Mouse (Mus musculus): ENCODE data around the gene Cmtm4. TPM values are rescaled to one million over a fixed set of nuclear protein-coding genes. Genes with fewer than 3 reads are reported as not detected.

Gene Cmtm4
- polyA plus RNA-seq, 1 experiment from 2014 or later: 3.2 TPM

GRCm38 (mm10) chr8:104436038-104436437 is 40.4 kb upstream of the Cmtm4 start:
- H3K36me3 ChIP-seq (ENCODE audit: control insufficient read depth, insufficient read depth, low read length): peaks cover 31% of the 10 kb centered on the region
- H3K4me3 ChIP-seq (ENCODE audit: low read depth, low read length): no peak overlapping the region
- no peaks in the 10 kb centered on the region for H3K27me3 ChIP-seq (ENCODE audit: control insufficient read depth, insufficient read depth, low read length)
- no peak overlapping the region for H3K9ac ChIP-seq (ENCODE audit: low read length)
- peak; percentile 77; the same call in 1 of the 2 replicates for ATAC-seq (ENCODE audit: insufficient read depth, low FRiP score, low TSS enrichment)
- 80% methylated on average over 12 of the region's 12 CpGs for WGBS
- H3K4me2 ChIP-seq (ENCODE audit: low read depth): no peak overlapping the region
- H3K27ac ChIP-seq (ENCODE audit: low read depth, low read length): no peak overlapping the region
- no peaks in the 10 kb centered on the region for H3K9me3 ChIP-seq (ENCODE audit: control insufficient read depth, low read length)
- peaks cover 2% of the 10 kb centered on the region for H3K4me1 ChIP-seq (ENCODE audit: control insufficient read depth, insufficient read depth, low read length)
- DNase-seq (ENCODE audit: low spot score): peak; percentile 60

- Histone ChIP-seq H3K4me1 (ENCODE audit: control insufficient read depth, insufficient read depth, low read length) (no peaks in the 10 kb centered on the region), H3K27me3 (ENCODE audit: control insufficient read depth, insufficient read depth, low read length) (no peaks in the 10 kb centered on the region), H3K4me2 (ENCODE audit: low read depth) (no peak overlapping the region), H3K36me3 (ENCODE audit: control insufficient read depth, insufficient read depth, low read length) (peaks cover 31% of the 10 kb centered on the region), H3K9ac (ENCODE audit: low read length) (no peak overlapping the region), H3K9me3 (ENCODE audit: control insufficient read depth, low read length) (no peaks in the 10 kb centered on the region), H3K27ac (ENCODE audit: low read depth, low read length) (no peak overlapping the region), H3K4me3 (ENCODE audit: low read depth, low read length) (no peak overlapping the region)
- WGBS: 90% methylated on average over 18 of the region's 18 CpGs
- DNase-seq (ENCODE audit: low spot score) (no peak), ATAC-seq (ENCODE audit: insufficient read depth, low FRiP score, low TSS enrichment) (no peak)
Observed at GRCm38 (mm10) chr8:104434826-104435354, 39.3 kb upstream of the Cmtm4 start.

GRCm38 (mm10) chr8:104434275-104434674 is 38.7 kb upstream of the Cmtm4 start:
- Histone ChIP-seq H3K36me3 (ENCODE audit: control insufficient read depth, insufficient read depth, low read length) (peaks cover 28% of the 10 kb centered on the region), H3K4me2 (ENCODE audit: low read depth) (no peak overlapping the region), H3K4me3 (ENCODE audit: low read depth, low read length) (no peak overlapping the region), H3K27ac (ENCODE audit: low read depth, low read length) (no peak overlapping the region), H3K9me3 (ENCODE audit: control insufficient read depth, low read length) (no peaks in the 10 kb centered on the region), H3K27me3 (ENCODE audit: control insufficient read depth, insufficient read depth, low read length) (no peaks in the 10 kb centered on the region), H3K4me1 (ENCODE audit: control insufficient read depth, insufficient read depth, low read length) (no peaks in the 10 kb centered on the region), H3K9ac (ENCODE audit: low read length) (no peak overlapping the region)
- ATAC-seq (ENCODE audit: insufficient read depth, low FRiP score, low TSS enrichment) (no peak), DNase-seq (ENCODE audit: low spot score) (no peak)
- 84% methylated on average over 4 of the region's 4 CpGs for WGBS

- H3K4me3 ChIP-seq (ENCODE audit: low read depth, low read length): no peak overlapping the region
- no peaks in the 10 kb centered on the region for H3K9me3 ChIP-seq (ENCODE audit: control insufficient read depth, low read length)
- WGBS: 93% methylated on average over 5 of the region's 5 CpGs
- ATAC-seq (ENCODE audit: insufficient read depth, low FRiP score, low TSS enrichment) (no peak), DNase-seq (ENCODE audit: low spot score) (no peak)
- no peak overlapping the region for H3K9ac ChIP-seq (ENCODE audit: low read length)
- H3K36me3 ChIP-seq (ENCODE audit: control insufficient read depth, insufficient read depth, low read length): peaks cover 28% of the 10 kb centered on the region
- H3K27me3 ChIP-seq (ENCODE audit: control insufficient read depth, insufficient read depth, low read length): no peaks in the 10 kb centered on the region
- H3K4me1 ChIP-seq (ENCODE audit: control insufficient read depth, insufficient read depth, low read length): no peaks in the 10 kb centered on the region
- no peak overlapping the region for H3K27ac ChIP-seq (ENCODE audit: low read depth, low read length)
- H3K4me2 ChIP-seq (ENCODE audit: low read depth): no peak overlapping the region
Observed at GRCm38 (mm10) chr8:104433191-104433842, 37.7 kb upstream of the Cmtm4 start.

GRCm38 (mm10) chr8:104432656-104433055 is 37.0 kb upstream of the Cmtm4 start:
- DNase-seq (ENCODE audit: low spot score) (no peak), ATAC-seq (ENCODE audit: insufficient read depth, low FRiP score, low TSS enrichment) (no peak)
- H3K36me3 ChIP-seq (ENCODE audit: control insufficient read depth, insufficient read depth, low read length): peaks cover 27% of the 10 kb centered on the region
- H3K4me1 ChIP-seq (ENCODE audit: control insufficient read depth, insufficient read depth, low read length): no peaks in the 10 kb centered on the region
- no peak overlapping the region for H3K9ac ChIP-seq (ENCODE audit: low read length)
- no peaks in the 10 kb centered on the region for H3K27me3 ChIP-seq (ENCODE audit: control insufficient read depth, insufficient read depth, low read length)
- no peak overlapping the region for H3K27ac ChIP-seq (ENCODE audit: low read depth, low read length)
- WGBS: 94% methylated on average over 6 of the region's 6 CpGs
- H3K4me3 ChIP-seq (ENCODE audit: low read depth, low read length): no peak overlapping the region
- H3K9me3 ChIP-seq (ENCODE audit: control insufficient read depth, low read length): no peaks in the 10 kb centered on the region
- no peak overlapping the region for H3K4me2 ChIP-seq (ENCODE audit: low read depth)

- WGBS: 91% methylated on average over 7 of the region's 7 CpGs
- DNase-seq (ENCODE audit: low spot score): no peak
- H3K4me2 ChIP-seq (ENCODE audit: low read depth): no peak overlapping the region
- no peak overlapping the region for H3K27ac ChIP-seq (ENCODE audit: low read depth, low read length)
- no peaks in the 10 kb centered on the region for H3K4me1 ChIP-seq (ENCODE audit: control insufficient read depth, insufficient read depth, low read length)
- H3K4me3 ChIP-seq (ENCODE audit: low read depth, low read length): no peak overlapping the region
- H3K9me3 ChIP-seq (ENCODE audit: control insufficient read depth, low read length): no peaks in the 10 kb centered on the region
- H3K9ac ChIP-seq (ENCODE audit: low read length): no peak overlapping the region
- H3K36me3 ChIP-seq (ENCODE audit: control insufficient read depth, insufficient read depth, low read length): peaks cover 13% of the 10 kb centered on the region
- no peak for ATAC-seq (ENCODE audit: insufficient read depth, low FRiP score, low TSS enrichment)
- H3K27me3 ChIP-seq (ENCODE audit: control insufficient read depth, insufficient read depth, low read length): no peaks in the 10 kb centered on the region
Observed at GRCm38 (mm10) chr8:104430230-104430629, 34.6 kb upstream of the Cmtm4 start.

GRCm38 (mm10) chr8:104427703-104428102 is 32.1 kb upstream of the Cmtm4 start:
- Histone ChIP-seq H3K4me3 (ENCODE audit: low read depth, low read length) (no peak overlapping the region), H3K4me1 (ENCODE audit: control insufficient read depth, insufficient read depth, low read length) (no peaks in the 10 kb centered on the region), H3K9me3 (ENCODE audit: control insufficient read depth, low read length) (no peaks in the 10 kb centered on the region), H3K9ac (ENCODE audit: low read length) (no peak overlapping the region), H3K27ac (ENCODE audit: low read depth, low read length) (no peak overlapping the region), H3K36me3 (ENCODE audit: control insufficient read depth, insufficient read depth, low read length) (peaks cover 8% of the 10 kb centered on the region), H3K27me3 (ENCODE audit: control insufficient read depth, insufficient read depth, low read length) (no peaks in the 10 kb centered on the region), H3K4me2 (ENCODE audit: low read depth) (no peak overlapping the region)
- ATAC-seq (ENCODE audit: insufficient read depth, low FRiP score, low TSS enrichment) (no peak), DNase-seq (ENCODE audit: low spot score) (no peak)
- 93% methylated on average over 13 of the region's 13 CpGs for WGBS

GRCm38 (mm10) chr8:104422313-104422712 is 26.7 kb upstream of the Cmtm4 start:
- H3K4me3 ChIP-seq (ENCODE audit: low read depth, low read length): no peak overlapping the region
- no peak overlapping the region for H3K4me2 ChIP-seq (ENCODE audit: low read depth)
- WGBS: 90% methylated on average over 6 of the region's 6 CpGs
- H3K9ac ChIP-seq (ENCODE audit: low read length): no peak overlapping the region
- ATAC-seq (ENCODE audit: insufficient read depth, low FRiP score, low TSS enrichment) (no peak), DNase-seq (ENCODE audit: low spot score) (no peak)
- H3K9me3 ChIP-seq (ENCODE audit: control insufficient read depth, low read length): no peaks in the 10 kb centered on the region
- no peaks in the 10 kb centered on the region for H3K27me3 ChIP-seq (ENCODE audit: control insufficient read depth, insufficient read depth, low read length)
- H3K27ac ChIP-seq (ENCODE audit: low read depth, low read length): no peak overlapping the region
- H3K36me3 ChIP-seq (ENCODE audit: control insufficient read depth, insufficient read depth, low read length): peaks cover 22% of the 10 kb centered on the region
- H3K4me1 ChIP-seq (ENCODE audit: control insufficient read depth, insufficient read depth, low read length): no peaks in the 10 kb centered on the region

- Histone ChIP-seq H3K9ac (ENCODE audit: low read length) (no peak overlapping the region), H3K4me2 (ENCODE audit: low read depth) (no peak overlapping the region), H3K36me3 (ENCODE audit: control insufficient read depth, insufficient read depth, low read length) (peaks cover 13% of the 10 kb centered on the region; the same call in 1 of the 2 replicates), H3K27me3 (ENCODE audit: control insufficient read depth, insufficient read depth, low read length) (no peaks in the 10 kb centered on the region), H3K27ac (ENCODE audit: low read depth, low read length) (no peak overlapping the region), H3K9me3 (ENCODE audit: control insufficient read depth, low read length) (no peaks in the 10 kb centered on the region), H3K4me3 (ENCODE audit: low read depth, low read length) (no peak overlapping the region), H3K4me1 (ENCODE audit: control insufficient read depth, insufficient read depth, low read length) (no peaks in the 10 kb centered on the region)
- no peak for DNase-seq (ENCODE audit: low spot score)
- ATAC-seq (ENCODE audit: insufficient read depth, low FRiP score, low TSS enrichment): no peak
- WGBS: 86% methylated on average over 6 of the region's 6 CpGs
Observed at GRCm38 (mm10) chr8:104416022-104416421, 20.4 kb upstream of the Cmtm4 start.
